Mouse (Mus musculus): ENCODE results near the gene Ap3b1. TPM values are rescaled to one million over a fixed set of nuclear protein-coding genes. Genes with fewer than 3 reads are reported as not detected.

The Ap3b1 gene
- polyA plus RNA-seq, 1 experiment from 2014 or later: 32.9 TPM

GRCm38 (mm10) chr13:94459143-94459542 lies 100.4 kb downstream of the Ap3b1 start:
- Histone ChIP-seq H3K27ac (no peak overlapping the region), H3K4me1 (replicated peaks; ENCODE audit: insufficient read depth, low read length) (no peaks in the 10 kb centered on the region), H3K9ac (ENCODE audit: low read depth, low read length) (no peak overlapping the region), H3K36me3 (ENCODE audit: insufficient read depth, low read length) (peaks cover 20% of the 10 kb centered on the region; the same call in 1 of the 2 replicates), H3K4me3 (replicated peaks; ENCODE audit: low read depth, low read length) (no peak overlapping the region), H3K4me2 (ENCODE audit: low read length) (no peak overlapping the region), H3K27me3 (ENCODE audit: insufficient read depth, low read length) (no peaks in the 10 kb centered on the region), H3K9me3 (replicated peaks; ENCODE audit: low read length) (no peaks in the 10 kb centered on the region)
- DNase-seq (ENCODE audit: low spot score) (peak; percentile 33), ATAC-seq (replicated peaks; ENCODE audit: low FRiP score, low read depth) (no peak)
- TF ChIP-seq CTCF (IDR thresholded peaks at IDR 0.05; ENCODE audit: low read depth): no peak
- 63% methylated on average over 4 of the region's 4 CpGs for WGBS

GRCm38 (mm10) chr13:94464221-94464620 lies 105.5 kb downstream of the Ap3b1 start:
- DNase-seq (ENCODE audit: low spot score): no peak
- Histone ChIP-seq H3K4me2 (ENCODE audit: low read length) (no peak overlapping the region), H3K36me3 (ENCODE audit: insufficient read depth, low read length) (peaks cover 10% of the 10 kb centered on the region; the same call in 1 of the 2 replicates), H3K9ac (ENCODE audit: low read depth, low read length) (no peak overlapping the region), H3K4me3 (replicated peaks; ENCODE audit: low read depth, low read length) (no peak overlapping the region), H3K4me1 (replicated peaks; ENCODE audit: insufficient read depth, low read length) (no peaks in the 10 kb centered on the region), H3K27me3 (ENCODE audit: insufficient read depth, low read length) (no peaks in the 10 kb centered on the region), H3K9me3 (replicated peaks; ENCODE audit: low read length) (no peaks in the 10 kb centered on the region), H3K27ac (no peak overlapping the region)
- TF ChIP-seq CTCF (IDR thresholded peaks at IDR 0.05; ENCODE audit: low read depth): no peak
- ATAC-seq (replicated peaks; ENCODE audit: low FRiP score, low read depth): no peak
- WGBS: 67% methylated on average over 2 of the region's 2 CpGs

GRCm38 (mm10) chr13:94468551-94468950 lies 109.8 kb downstream of the Ap3b1 start:
- no peaks in the 10 kb centered on the region for H3K4me1 ChIP-seq (replicated peaks; ENCODE audit: insufficient read depth, low read length)
- 95% methylated on average over 1 of the region's 1 CpGs for WGBS

GRCm38 (mm10) chr13:94471009-94471672 lies 112.4 kb downstream of the Ap3b1 start:
- Histone ChIP-seq H3K9ac (ENCODE audit: low read depth, low read length) (no peak overlapping the region), H3K4me1 (replicated peaks; ENCODE audit: insufficient read depth, low read length) (no peaks in the 10 kb centered on the region), H3K9me3 (replicated peaks; ENCODE audit: low read length) (no peaks in the 10 kb centered on the region), H3K4me2 (ENCODE audit: low read length) (no peak overlapping the region), H3K4me3 (replicated peaks; ENCODE audit: low read depth, low read length) (no peak overlapping the region), H3K27ac (no peak overlapping the region), H3K36me3 (ENCODE audit: insufficient read depth, low read length) (peaks cover 15% of the 10 kb centered on the region), H3K27me3 (ENCODE audit: insufficient read depth, low read length) (no peaks in the 10 kb centered on the region)
- no peak for TF ChIP-seq CTCF (IDR thresholded peaks at IDR 0.05; ENCODE audit: low read depth)
- 80% methylated on average over 11 of the region's 11 CpGs for WGBS
- no peak for ATAC-seq (replicated peaks; ENCODE audit: low FRiP score, low read depth)
- DNase-seq (ENCODE audit: low spot score): no peak

More at GRCm38 (mm10) chr13:94468551-94468950, 109.8 kb downstream of the Ap3b1 start:
- no peak for ATAC-seq (replicated peaks; ENCODE audit: low FRiP score, low read depth)
- H3K36me3 ChIP-seq (ENCODE audit: insufficient read depth, low read length): peaks cover 16% of the 10 kb centered on the region
- DNase-seq (ENCODE audit: low spot score): no peak
- H3K9me3 ChIP-seq (replicated peaks; ENCODE audit: low read length): no peaks in the 10 kb centered on the region
- no peak overlapping the region for H3K4me3 ChIP-seq (replicated peaks; ENCODE audit: low read depth, low read length)
- no peak overlapping the region for H3K27ac ChIP-seq
- H3K27me3 ChIP-seq (ENCODE audit: insufficient read depth, low read length): no peaks in the 10 kb centered on the region
- H3K9ac ChIP-seq (ENCODE audit: low read depth, low read length): no peak overlapping the region
- no peak for TF ChIP-seq CTCF (IDR thresholded peaks at IDR 0.05; ENCODE audit: low read depth)
- H3K4me2 ChIP-seq (ENCODE audit: low read length): no peak overlapping the region

- no peaks in the 10 kb centered on the region for H3K27me3 ChIP-seq (ENCODE audit: insufficient read depth, low read length)
- no peak overlapping the region for H3K27ac ChIP-seq
- H3K9me3 ChIP-seq (replicated peaks; ENCODE audit: low read length): no peaks in the 10 kb centered on the region
- no peak overlapping the region for H3K9ac ChIP-seq (ENCODE audit: low read depth, low read length)
- ATAC-seq (replicated peaks; ENCODE audit: low FRiP score, low read depth) (no peak), DNase-seq (ENCODE audit: low spot score) (no peak)
- no peak for TF ChIP-seq CTCF (IDR thresholded peaks at IDR 0.05; ENCODE audit: low read depth)
- H3K4me2 ChIP-seq (ENCODE audit: low read length): no peak overlapping the region
- no peak overlapping the region for H3K4me3 ChIP-seq (replicated peaks; ENCODE audit: low read depth, low read length)
- 93% methylated on average over 3 of the region's 3 CpGs for WGBS
- no peaks in the 10 kb centered on the region for H3K4me1 ChIP-seq (replicated peaks; ENCODE audit: insufficient read depth, low read length)
- H3K36me3 ChIP-seq (ENCODE audit: insufficient read depth, low read length): peaks cover 25% of the 10 kb centered on the region
These were observed 117.4 kb downstream of the Ap3b1 start for GRCm38 (mm10) chr13:94476208-94476607.

GRCm38 (mm10) chr13:94480256-94480655 lies 121.5 kb downstream of the Ap3b1 start:
- Histone ChIP-seq H3K4me3 (replicated peaks; ENCODE audit: low read depth, low read length) (no peak overlapping the region), H3K9me3 (replicated peaks; ENCODE audit: low read length) (peaks cover 3% of the 10 kb centered on the region; the same call in 1 of the 2 replicates), H3K36me3 (ENCODE audit: insufficient read depth, low read length) (peaks cover 47% of the 10 kb centered on the region), H3K9ac (ENCODE audit: low read depth, low read length) (no peak overlapping the region), H3K4me2 (ENCODE audit: low read length) (no peak overlapping the region), H3K27ac (no peak overlapping the region), H3K27me3 (ENCODE audit: insufficient read depth, low read length) (no peaks in the 10 kb centered on the region), H3K4me1 (replicated peaks; ENCODE audit: insufficient read depth, low read length) (no peaks in the 10 kb centered on the region)
- DNase-seq (ENCODE audit: low spot score) (no peak), ATAC-seq (replicated peaks; ENCODE audit: low FRiP score, low read depth) (no peak)
- 57% methylated on average over 7 of the region's 7 CpGs for WGBS
- no peak for TF ChIP-seq CTCF (IDR thresholded peaks at IDR 0.05; ENCODE audit: low read depth)
